Mouse (Mus musculus) right cerebral cortex, postnatal 10 days (tissue): ENCODE data around the gene Rpl10l.

Experiments
- DNase-seq, 2 experiments: peaks; one replicate each; pipeline ENCODE4 v3.0.0; 2021; ENCODE audit warnings: low spot score in 2 of 2

The Rpl10l gene

GRCm38 (mm10) chr12:66283991-66284622, at the start of gene Rpl10l:
Gene Rpl10l (minus strand): TSS chr12:66284401.
- DNase-seq = no peak

GRCm38 (mm10) chr12:66275890-66276289, 8.3 kb downstream of the Rpl10l start:
- no peak for DNase-seq

- no peak for DNase-seq
These were observed 38.6 kb downstream of the Rpl10l start for GRCm38 (mm10) chr12:66245461-66246099.

GRCm38 (mm10) chr12:66234158-66234557, 50.0 kb downstream of the Rpl10l start:
- no peak for DNase-seq
